Mouse (Mus musculus) limb, embryonic 11.5 days (tissue): Measurements from ENCODE around the gene Kdm2a. TPM values are rescaled to one million over a fixed set of nuclear protein-coding genes. Genes with fewer than 3 reads are reported as not detected.

ENCODE experiments used
- ATAC-seq: fragments of 200-750 bp; cut with Nextera tagmentation; 2 replicates; pipeline ENCODE4 v1.8.0; 2017; ENCODE audit warnings: low read depth; ENCODE audit not compliant: insufficient number of reproducible peaks, low FRiP score, low TSS enrichment
- DNase-seq: peaks from one replicate; pipeline ENCODE4 v3.0.0-alpha.2; 2015; ENCODE audit warnings: low spot score
- H3K27ac ChIP-seq: fragments of 300-500 bp; sonication (generic); replicated peaks from 2 replicates; pipeline ENCODE4 v1.5.1; 2014; ENCODE audit warnings: low read depth, mild to moderate bottlenecking, low read length
- H3K27me3 ChIP-seq: fragments of 300-500 bp; sonication (generic); 2 replicates; pipeline ENCODE4 v1.6.1; 2014; ENCODE audit warnings: mild to moderate bottlenecking, low read length, mixed read lengths; ENCODE audit not compliant: control insufficient read depth, insufficient read depth
- H3K36me3 ChIP-seq: fragments of 300-500 bp; sonication (generic); 2 replicates; pipeline ENCODE4 v1.6.1; 2014; ENCODE audit warnings: mild to moderate bottlenecking, low read length, moderate library complexity, mixed read lengths; ENCODE audit not compliant: control insufficient read depth, insufficient read depth
- H3K4me1 ChIP-seq: fragments of 300-500 bp; sonication (generic); 2 replicates; pipeline ENCODE4 v1.6.1; 2014; ENCODE audit warnings: low read length, mixed read lengths; ENCODE audit not compliant: control insufficient read depth, insufficient read depth
- H3K4me2 ChIP-seq: fragments of 300-500 bp; sonication (generic); 2 replicates; pipeline ENCODE4 v1.6.1; 2014; ENCODE audit warnings: low read depth, mild to moderate bottlenecking, moderate library complexity; ENCODE audit not compliant: severe bottlenecking
- H3K4me3 ChIP-seq: fragments of 300-500 bp; sonication (generic); 2 replicates; pipeline ENCODE4 v1.5.1; 2014; ENCODE audit warnings: low read depth, low read length
- H3K9ac ChIP-seq: fragments of 300-500 bp; sonication (generic); 2 replicates; pipeline ENCODE4 v1.6.1; 2014; ENCODE audit warnings: mild to moderate bottlenecking, low read length
- H3K9me3 ChIP-seq: fragments of 300-500 bp; sonication (generic); 2 replicates; pipeline ENCODE4 v1.6.1; 2016; ENCODE audit warnings: low read length; ENCODE audit not compliant: control insufficient read depth
- WGBS: fragments of 180-500 bp; shearing (Covaris S2); extraction: QIAGEN DNeasy Blood & Tissue Kit; methylation state at CpG from one replicate; pipeline ENCODE4 v1.1.7; 2014; 5-methylcytosine and 5-hydroxymethylcytosine counted together
- polyA plus RNA-seq: library from polyadenylated mRNA; unstranded; fragments of >200 nt; fragmentation: Nextera tagmentation; extraction: Ambion mirVana; gene quantifications from 2 replicates; pipeline ENCODE4 v1.2.1, GENCODE M21; 2014

Gene Kdm2a
- polyA plus RNA-seq, 1 experiment from 2014 or later, result 61.0 TPM

DNA sequence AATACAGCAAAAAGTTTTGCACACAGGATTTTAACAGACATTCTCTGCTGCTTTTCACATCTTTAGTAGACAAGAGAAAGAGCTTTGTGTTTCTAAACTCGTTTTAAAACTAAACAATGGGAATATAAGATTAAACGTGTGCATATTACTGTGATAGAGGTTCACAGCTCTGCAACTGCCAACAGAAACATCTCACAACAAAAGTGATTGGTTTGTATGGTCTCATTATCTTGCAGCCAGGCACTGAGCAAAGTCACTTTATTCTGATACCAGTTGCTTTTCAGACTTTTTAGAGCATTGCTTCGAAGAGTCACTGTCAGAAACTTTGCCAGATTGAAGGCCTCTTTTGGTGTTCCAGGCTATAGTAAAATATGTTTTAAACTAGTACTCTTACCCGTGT lies 874 bp upstream of the Kdm2a start:
- Histone ChIP-seq H3K27me3 (no peaks in the 10 kb centered on the region), H3K9me3 (no peaks in the 10 kb centered on the region), H3K4me1 (peaks cover 10% of the 10 kb centered on the region; the same call in 1 of the 2 replicates), H3K27ac (no peak overlapping the region), H3K9ac (no peak overlapping the region), H3K4me2 (no peak overlapping the region), H3K4me3 (no peak overlapping the region), H3K36me3 (no peaks in the 10 kb centered on the region)
- ATAC-seq (no peak), DNase-seq (no peak)
- 80% methylated on average over 4 of the region's 4 CpGs for WGBS

DNA sequence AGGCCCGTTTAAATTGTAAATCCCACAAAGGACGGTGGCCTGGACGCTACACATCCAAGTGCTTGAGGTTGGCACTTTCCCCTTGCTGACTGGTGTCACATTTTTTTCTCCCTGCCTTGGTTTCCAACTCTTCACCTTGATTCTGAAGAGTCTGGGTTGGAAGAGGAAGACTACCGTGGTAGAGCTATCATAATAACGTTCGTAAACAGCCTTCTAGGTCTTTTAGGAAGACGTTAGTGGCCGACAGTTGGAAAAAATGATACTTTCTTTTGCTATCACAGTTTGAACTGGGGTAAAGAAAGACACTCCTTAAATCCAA lies 504 bp upstream of the Kdm2a start:
- H3K9ac ChIP-seq, result peak overlapping the region; percentile 81
- no peaks in the 10 kb centered on the region for H3K9me3 ChIP-seq
- peaks cover 10% of the 10 kb centered on the region; the same call in 1 of the 2 replicates for H3K4me1 ChIP-seq
- no peaks in the 10 kb centered on the region for H3K27me3 ChIP-seq
- ATAC-seq, result no peak
- H3K36me3 ChIP-seq, result no peaks in the 10 kb centered on the region; the same call in 1 of the 2 replicates
- DNase-seq, result no peak
- H3K4me3 ChIP-seq, result peak overlapping the region; percentile 100
- peak overlapping the region; percentile 90; the same call in 1 of the 2 replicates for H3K27ac ChIP-seq
- WGBS, result 26% methylated on average over 8 of the region's 8 CpGs
- peak overlapping the region; percentile 79 for H3K4me2 ChIP-seq

DNA sequence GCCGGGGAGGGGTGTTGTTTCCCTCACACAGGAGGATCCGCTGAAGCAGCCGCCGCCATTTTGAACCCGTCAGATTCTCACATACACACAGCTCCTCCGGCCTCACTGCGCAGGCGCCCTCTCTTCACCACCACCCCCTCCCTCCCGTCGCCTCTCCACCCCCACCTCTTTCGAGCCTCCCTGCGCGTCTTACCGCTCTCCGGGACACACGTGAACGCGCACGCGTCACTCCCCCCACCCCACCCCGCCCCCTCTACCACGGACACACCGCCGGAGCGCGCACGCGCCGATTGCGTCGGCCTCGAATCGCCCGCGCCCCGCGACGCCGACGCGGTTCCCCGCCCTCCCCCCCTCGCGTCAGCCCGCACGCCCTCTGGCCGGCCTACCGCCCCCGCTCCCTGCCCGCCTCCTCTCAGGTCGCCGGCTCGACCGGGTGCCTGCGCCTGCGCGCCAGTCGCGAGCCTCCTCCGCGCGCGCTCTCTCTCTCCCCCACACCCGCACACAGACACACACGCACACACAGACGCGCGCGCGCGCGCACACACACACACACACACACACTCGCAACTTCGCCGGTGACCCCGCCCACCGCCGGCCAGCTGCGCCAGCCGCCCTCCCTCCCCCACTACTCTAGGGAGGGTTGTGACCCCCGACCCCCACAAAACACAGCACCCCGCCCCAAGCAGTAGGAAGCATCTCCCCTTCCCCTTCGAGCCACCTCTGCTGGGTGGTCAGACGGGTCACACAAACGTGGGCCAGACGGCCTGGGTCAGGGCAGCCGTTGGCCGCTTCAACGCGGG lies 887 bp downstream of the Kdm2a start:
- H3K27ac ChIP-seq, result peak overlapping the region; percentile 90
- under 1% methylated on average over 62 of the region's 90 CpGs for WGBS
- no peaks in the 10 kb centered on the region for H3K27me3 ChIP-seq

DNA sequence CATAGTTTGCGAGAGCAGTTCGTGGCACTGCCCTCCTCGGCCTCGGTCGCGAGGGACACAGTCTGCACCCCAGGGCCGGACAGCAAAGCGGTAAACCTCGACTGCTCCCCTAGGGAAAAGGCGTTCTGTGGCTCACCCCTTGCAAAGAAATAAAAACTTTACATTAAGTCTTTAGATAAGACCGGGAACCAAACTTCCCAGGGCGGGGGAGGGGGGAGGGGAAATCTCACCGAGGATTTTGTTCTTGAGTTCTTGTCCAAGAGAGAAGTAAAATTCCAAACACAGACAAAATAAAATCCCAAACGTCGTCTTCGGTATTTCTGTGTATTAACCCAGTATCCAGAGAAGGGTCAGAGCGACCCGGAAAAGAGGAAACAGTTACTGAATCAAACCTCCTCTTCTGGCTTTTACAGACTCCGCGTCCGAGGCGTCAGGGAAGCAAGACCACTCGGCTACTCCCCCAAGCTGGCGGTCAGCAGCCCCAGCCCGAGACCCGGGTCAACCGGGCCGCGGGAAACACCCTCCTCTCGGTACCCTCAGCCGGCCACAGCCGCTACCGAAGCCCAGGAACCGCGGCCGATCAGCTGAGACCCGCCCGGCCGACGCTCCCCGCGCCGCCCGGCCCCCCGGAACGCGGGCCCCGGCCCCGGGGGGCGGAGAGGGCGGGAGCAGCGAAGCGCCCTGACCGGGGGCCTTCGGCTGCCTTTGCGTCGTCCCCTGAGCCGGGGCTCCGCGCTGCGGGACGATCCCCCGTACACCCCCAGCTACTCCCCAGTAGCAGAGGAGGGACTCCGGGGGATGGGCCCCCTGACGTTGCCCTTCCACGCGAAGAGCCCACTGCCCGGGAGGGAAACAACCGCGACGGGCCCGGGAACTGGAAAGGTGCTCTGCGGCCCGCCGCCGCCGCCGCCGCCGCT lies 1.7 kb downstream of the Kdm2a start:
- ATAC-seq (0 out of 2 replicates have a peak, but pooled peaks have one; percentile 15), DNase-seq (peak; percentile 50)
- H3K36me3 ChIP-seq, result no peaks in the 10 kb centered on the region; the same call in 1 of the 2 replicates
- peak overlapping the region; percentile 100 for H3K4me3 ChIP-seq
- peak overlapping the region; percentile 56 for H3K4me2 ChIP-seq
- peak overlapping the region; percentile 87 for H3K9ac ChIP-seq
- peak overlapping the region; percentile 89 for H3K27ac ChIP-seq
- no peaks in the 10 kb centered on the region for H3K9me3 ChIP-seq
- H3K4me1 ChIP-seq, result peaks cover 10% of the 10 kb centered on the region; the same call in 1 of the 2 replicates
- WGBS, result 0% methylated on average over 72 of the region's 80 CpGs
- no peaks in the 10 kb centered on the region for H3K27me3 ChIP-seq

More for the DNA sequence above, 887 bp downstream of the Kdm2a start:
- Histone ChIP-seq H3K4me2 (peak overlapping the region; percentile 79), H3K4me3 (peak overlapping the region; percentile 100), H3K9ac (peak overlapping the region; percentile 87), H3K4me1 (peaks cover 10% of the 10 kb centered on the region; the same call in 1 of the 2 replicates), H3K36me3 (no peaks in the 10 kb centered on the region; the same call in 1 of the 2 replicates), H3K9me3 (no peaks in the 10 kb centered on the region)
- peak; percentile 99 for DNase-seq
- ATAC-seq, result peak; percentile 92

DNA sequence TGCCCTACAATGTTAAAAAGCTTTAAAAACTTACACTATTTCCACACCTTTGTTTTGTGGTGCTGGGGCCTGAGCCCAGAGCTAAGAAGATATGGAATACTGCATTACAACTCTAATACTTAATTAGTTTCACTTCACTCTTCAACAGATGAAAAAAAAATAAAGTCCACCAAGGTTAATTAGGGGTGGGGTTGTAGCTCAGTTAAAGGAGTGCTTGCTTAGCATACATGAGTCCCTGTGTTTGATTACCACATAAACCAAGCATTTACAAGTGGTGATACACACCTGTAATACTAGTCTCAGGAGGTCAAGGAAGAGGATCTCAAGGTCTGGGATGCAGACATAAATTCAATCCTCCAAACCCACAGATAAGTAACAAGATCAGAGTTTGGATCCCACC lies 10.8 kb downstream of the Kdm2a start:
- H3K36me3 ChIP-seq, result peaks cover 4% of the 10 kb centered on the region
- ATAC-seq, result no peak
- no peak overlapping the region for H3K9ac ChIP-seq
- H3K4me2 ChIP-seq, result no peak overlapping the region
- H3K4me1 ChIP-seq, result no peaks in the 10 kb centered on the region
- no peak overlapping the region for H3K4me3 ChIP-seq
- no peaks in the 10 kb centered on the region for H3K9me3 ChIP-seq
- no peaks in the 10 kb centered on the region for H3K27me3 ChIP-seq
- no peak overlapping the region for H3K27ac ChIP-seq
- DNase-seq, result no peak

DNA sequence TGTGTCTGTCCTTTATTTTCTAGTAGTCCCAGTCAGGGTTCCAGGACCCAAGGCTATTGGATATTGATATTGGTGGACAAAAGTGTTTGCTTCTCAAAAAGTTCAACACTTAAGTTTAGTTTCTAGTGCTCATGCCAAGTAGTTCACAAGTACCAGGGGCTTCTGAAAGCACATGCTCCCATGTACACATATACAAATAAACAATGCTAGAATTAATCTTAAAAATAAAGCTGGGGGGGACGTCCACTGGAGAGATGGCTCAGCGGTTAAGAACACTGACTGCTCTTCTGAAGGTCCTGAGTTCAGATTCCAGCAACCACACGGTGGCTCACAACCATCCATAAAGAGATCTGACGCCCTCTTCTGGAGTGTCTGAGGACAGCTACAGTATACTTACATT lies 13.1 kb downstream of the Kdm2a start:
- no peak overlapping the region for H3K4me2 ChIP-seq
- 86% methylated on average over 4 of the region's 4 CpGs for WGBS
- H3K27me3 ChIP-seq, result no peaks in the 10 kb centered on the region
- no peak overlapping the region for H3K27ac ChIP-seq
- H3K4me3 ChIP-seq, result no peak overlapping the region
- ATAC-seq (no peak), DNase-seq (no peak)
- H3K9ac ChIP-seq, result no peak overlapping the region
- H3K9me3 ChIP-seq, result no peaks in the 10 kb centered on the region
- no peaks in the 10 kb centered on the region for H3K4me1 ChIP-seq
- H3K36me3 ChIP-seq, result no peaks in the 10 kb centered on the region; the same call in none of the 2 replicates

DNA sequence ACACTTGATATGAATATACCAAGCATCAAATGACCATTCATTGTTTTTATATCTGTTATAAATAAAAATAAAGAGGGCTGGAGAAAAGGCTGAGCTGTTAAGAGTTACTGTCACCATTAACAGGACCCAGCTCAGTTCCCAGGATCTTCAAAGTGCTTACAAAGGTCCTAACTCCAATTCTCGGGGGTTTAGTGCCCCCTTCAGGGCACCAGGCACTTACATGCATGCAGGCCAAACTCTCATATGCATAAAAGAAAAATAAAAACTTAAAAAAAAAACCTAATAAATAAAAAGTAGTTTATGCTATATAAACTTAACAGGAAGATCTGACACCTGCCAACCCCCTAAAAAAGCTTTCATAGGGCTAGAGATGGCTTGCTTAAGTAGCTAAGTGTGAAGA lies 13.8 kb downstream of the Kdm2a start:
- ATAC-seq (no peak), DNase-seq (no peak)
- H3K4me2 ChIP-seq, result no peak overlapping the region
- H3K27me3 ChIP-seq, result no peaks in the 10 kb centered on the region
- H3K27ac ChIP-seq, result no peak overlapping the region
- H3K4me3 ChIP-seq, result no peak overlapping the region
- H3K9ac ChIP-seq, result no peak overlapping the region
- H3K9me3 ChIP-seq, result no peaks in the 10 kb centered on the region
- no peaks in the 10 kb centered on the region for H3K4me1 ChIP-seq
- H3K36me3 ChIP-seq, result no peaks in the 10 kb centered on the region; the same call in none of the 2 replicates
- WGBS, result 76% methylated on average over 1 of the region's 1 CpGs

DNA sequence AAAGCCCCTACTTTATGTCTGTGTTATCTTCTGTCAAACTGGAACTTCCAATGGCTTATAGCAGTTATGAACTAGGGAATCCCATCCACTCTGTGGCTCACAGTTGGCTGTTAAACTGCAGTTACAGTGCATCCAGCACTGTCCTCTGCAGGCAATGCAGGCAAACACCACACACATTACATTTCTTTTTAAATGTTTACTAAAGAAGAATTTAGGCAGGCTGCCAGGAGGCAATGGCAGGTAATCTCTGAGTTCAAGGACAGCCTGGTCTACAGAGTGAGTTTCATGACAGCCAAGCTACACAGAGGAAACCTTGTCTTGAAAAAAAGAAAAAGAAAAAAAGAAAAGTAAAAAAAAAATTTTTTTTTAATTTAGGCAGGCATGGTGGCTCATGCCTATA lies 14.8 kb downstream of the Kdm2a start:
- DNase-seq, result no peak
- H3K4me2 ChIP-seq, result no peak overlapping the region
- no peak overlapping the region for H3K27ac ChIP-seq
- no peak overlapping the region for H3K9ac ChIP-seq
- no peaks in the 10 kb centered on the region for H3K27me3 ChIP-seq
- H3K4me1 ChIP-seq, result no peaks in the 10 kb centered on the region
- H3K9me3 ChIP-seq, result no peaks in the 10 kb centered on the region
- no peak overlapping the region for H3K4me3 ChIP-seq
- no peaks in the 10 kb centered on the region; the same call in 1 of the 2 replicates for H3K36me3 ChIP-seq
- ATAC-seq, result no peak
